8 mouse cellular contexts compared by ENCODE assay signal in genomic region chr3:52843998-52844397, GRCm38 (mm10).
A peak's percentile ranks its signal among the peaks of the same experiment; 100 is the strongest.
DNase-seq lines count a peak whose midpoint lies in the region; TF ChIP-seq lines count a peak whose summit lies in the region.

No protein-coding gene starts in this region.

- no peaks in the 10 kb centered on the region for H3K9me3 ChIP-seq in ES-E14 (ENCODE audit: control insufficient read depth, insufficient read depth, low read depth, low read length)

- no peak overlapping the region for H3K4me3 ChIP-seq in ES-E14 (ENCODE audit: insufficient read depth in 1 of 2, low read depth in 1 of 2, low read length in 2 of 2, poor library complexity in 1 of 2, severe bottlenecking in 1 of 2)

- in situ Hi-C loops in ES-E14 (cut with MboI; ENCODE audit: low sequenced_read_pairs in 2 of 2, unreplicated experiment in 2 of 2), result loop anchor here (10.0 to 25.0 kb wide), 2 partner anchors 582 to 589 kb away; partner anchors contain the start of gene Foxo1 (in 1 of the 2)

- H3K9ac ChIP-seq in ES-E14 (ENCODE audit: insufficient read depth, low read depth, low read length, poor library complexity, severe bottlenecking), result no peak overlapping the region

- DNase-seq in A20 (ENCODE audit: low read depth, low spot score) (peak; percentile 90), ES-E14 (ENCODE audit: low read depth, low spot score) (peak; percentile 79)
- DNase-seq in c-Kit-positive CD71-positive TER-119-positive erythroid progenitor cells, embryonic 14.5 days (ENCODE audit: low spot score), result peak; percentile 70
- peak; percentile 50 to 68 for DNase-seq in frontal cortex, postnatal 14 days (ENCODE audit: low spot score in 2 of 2)
- peak; percentile 88 to 95 for DNase-seq in kidney, postnatal 36 days
- DNase-seq in lung, adult 18-20 months, result peak; percentile 76 to 82
- DNase-seq in right cerebral cortex, adult 18-20 months, result peak; percentile 66
- peak; percentile 72 for DNase-seq in urinary bladder, adult 2 months (ENCODE audit: low spot score)

- no peaks in the 10 kb centered on the region for H3K36me3 ChIP-seq in ES-E14 (ENCODE audit: control insufficient read depth, insufficient read depth, low read length, poor library complexity, severe bottlenecking)

- no peak overlapping the region for H3K27ac ChIP-seq in ES-E14 (ENCODE audit: insufficient read depth, low read depth, low read length, poor library complexity, severe bottlenecking)

- peaks cover 1 to 4% of the 10 kb centered on the region in 2 experiments; a peak in 1 of 4 replicates for H3K4me1 ChIP-seq in ES-E14 (ENCODE audit: control insufficient read depth in 2 of 2, insufficient read depth in 2 of 2, low read length in 2 of 2, poor library complexity in 1 of 2)

TF ChIP-seq in ES-E14, 5 proteins besides CTCF, POLR2A, EP300 and RAD21:
- TF ChIP-seq ZC3H11A (IDR thresholded peaks at IDR 0.05; ENCODE audit: borderline replicate concordance, low read depth, low read length) (peak; percentile 80), CHD2 (IDR thresholded peaks at IDR 0.05; ENCODE audit: low read depth, low read length) (no peak), MAFK (IDR thresholded peaks at IDR 0.05; ENCODE audit: insufficient read depth, low read depth, low read length) (no peak), ZNF384 (IDR thresholded peaks at IDR 0.05; ENCODE audit: low read depth, low read length) (peak; percentile 70), HCFC1 (IDR thresholded peaks at IDR 0.05; ENCODE audit: borderline replicate concordance, insufficient read depth, low read length) (peak; percentile 55; the same call in 1 of the 2 replicates)
